Mouse (Mus musculus): ENCODE measurements around the gene Agap1. TPM values are rescaled to one million over a fixed set of nuclear protein-coding genes. Genes with fewer than 3 reads are reported as not detected.

Agap1 gene
- polyA plus RNA-seq, 1 experiment, result 31.6 TPM

DNA sequence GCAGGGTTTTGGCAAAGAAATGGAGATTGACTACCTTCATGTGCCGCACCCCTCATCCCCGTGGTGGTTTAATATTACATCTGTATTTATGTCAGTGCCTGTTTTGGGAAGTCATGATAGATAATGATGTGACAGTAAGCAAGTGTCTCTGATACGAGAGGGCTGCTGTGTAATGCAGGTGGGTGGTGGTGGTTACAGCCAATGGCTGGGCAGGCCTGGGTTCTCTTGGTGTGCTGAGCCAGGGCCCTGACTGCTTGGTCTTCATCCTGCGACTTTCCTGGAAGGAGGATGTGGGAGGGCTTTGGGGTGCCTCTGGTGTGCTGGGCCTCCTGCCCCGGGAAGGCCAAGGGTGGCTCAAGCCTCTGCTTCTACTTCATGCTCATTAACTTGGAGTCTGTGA, 28.2 kb downstream of the Agap1 start:
- 51% methylated on average over 5 of the region's 5 CpGs for WGBS
- Histone ChIP-seq H3K4me3 (ENCODE audit: insufficient read depth, low read depth, low read length) (no peak overlapping the region), H3K4me1 (ENCODE audit: control insufficient read depth, insufficient read depth, low read length) (peaks cover 30% of the 10 kb centered on the region), H3K27me3 (replicated peaks; ENCODE audit: control insufficient read depth, insufficient read depth, low read length) (no peaks in the 10 kb centered on the region), H3K27ac (ENCODE audit: insufficient read depth, low read depth, low read length) (no peak overlapping the region), H3K36me3 (ENCODE audit: control insufficient read depth, insufficient read depth, low read length) (no peaks in the 10 kb centered on the region)
- DNase-seq, result no peak
- TF ChIP-seq POLR2A (IDR thresholded peaks at IDR 0.05; ENCODE audit: low read depth, low read length) (no peak), CTCF (conservative IDR thresholded peaks at IDR 0.05; ENCODE audit: insufficient read depth, insufficient read length, low read depth, low read length) (no peak)

DNA sequence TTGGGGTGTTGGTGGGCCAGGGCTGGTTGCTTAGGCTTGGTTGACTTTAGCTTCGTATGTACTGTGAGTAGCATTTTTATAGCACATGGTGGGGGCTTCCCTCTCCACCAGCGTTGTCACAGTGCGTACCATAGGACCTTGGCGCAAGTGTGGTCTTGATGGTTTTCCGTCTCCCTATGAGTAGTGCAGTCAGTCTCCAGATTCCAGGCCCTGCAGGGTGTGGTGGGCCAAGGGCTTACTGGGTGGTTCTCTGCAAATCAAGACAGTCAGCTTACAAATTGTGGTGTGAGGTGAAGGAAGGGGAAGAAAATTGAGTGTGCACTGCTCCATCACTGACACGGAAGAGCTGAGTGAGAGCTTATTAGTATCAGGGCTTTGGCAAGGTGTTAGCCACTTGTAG, 32.3 kb downstream of the Agap1 start:
- Histone ChIP-seq H3K36me3 (ENCODE audit: control insufficient read depth, insufficient read depth, low read length) (no peaks in the 10 kb centered on the region), H3K27me3 (replicated peaks; ENCODE audit: control insufficient read depth, insufficient read depth, low read length) (no peaks in the 10 kb centered on the region), H3K4me1 (ENCODE audit: control insufficient read depth, insufficient read depth, low read length) (peaks cover 12% of the 10 kb centered on the region), H3K27ac (ENCODE audit: insufficient read depth, low read depth, low read length) (no peak overlapping the region), H3K4me3 (ENCODE audit: insufficient read depth, low read depth, low read length) (no peak overlapping the region)
- WGBS, result 95% methylated on average over 6 of the region's 6 CpGs
- TF ChIP-seq CTCF (conservative IDR thresholded peaks at IDR 0.05; ENCODE audit: insufficient read depth, insufficient read length, low read depth, low read length) (no peak), POLR2A (IDR thresholded peaks at IDR 0.05; ENCODE audit: low read depth, low read length) (no peak)
- no peak for DNase-seq

DNA sequence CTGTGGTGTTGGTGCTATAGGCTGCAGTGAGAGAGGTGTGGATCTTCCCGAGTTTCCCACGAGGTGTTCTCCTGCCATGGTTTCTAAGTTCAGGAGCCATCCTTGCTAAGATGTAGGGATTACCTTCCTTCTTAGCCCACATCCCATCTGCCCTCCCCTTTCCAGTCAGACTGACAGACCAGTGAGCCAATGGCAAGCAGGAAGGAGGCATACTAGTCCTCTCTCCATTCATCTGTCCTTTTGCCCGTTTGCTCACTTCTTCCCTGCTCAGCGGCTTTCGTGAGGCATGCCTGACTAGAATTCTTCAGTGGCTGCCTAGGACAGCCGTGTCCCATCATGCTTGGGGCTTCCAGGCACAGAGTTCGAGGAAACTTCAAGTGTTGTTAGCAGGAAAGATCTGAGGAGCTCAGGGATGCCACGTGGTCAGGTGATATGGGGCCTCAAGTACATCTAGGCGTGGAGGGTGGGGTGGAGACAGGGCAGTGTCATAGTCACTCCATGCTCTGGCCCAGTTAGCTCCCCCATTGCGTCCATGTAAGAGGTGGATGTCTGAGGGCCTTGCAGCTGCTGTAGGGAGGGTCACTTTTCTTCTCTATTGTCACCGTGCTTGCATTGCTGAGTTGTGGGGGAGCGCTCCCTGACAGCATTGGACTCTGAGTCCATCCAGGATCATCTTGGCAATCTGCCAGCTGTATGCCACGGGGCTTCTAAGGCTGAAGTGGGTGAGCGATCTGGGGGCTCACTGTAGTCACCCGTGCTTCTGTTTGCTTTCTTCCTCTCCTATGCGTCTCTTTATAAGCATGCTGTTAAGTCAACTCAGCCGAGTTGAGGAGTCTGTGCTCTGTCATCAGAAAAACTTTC, 34.7 kb downstream of the Agap1 start:
- H3K27me3 ChIP-seq (replicated peaks; ENCODE audit: control insufficient read depth, insufficient read depth, low read length), result no peaks in the 10 kb centered on the region
- H3K36me3 ChIP-seq (ENCODE audit: control insufficient read depth, insufficient read depth, low read length), result no peaks in the 10 kb centered on the region
- no peak overlapping the region for H3K4me3 ChIP-seq (ENCODE audit: insufficient read depth, low read depth, low read length)
- WGBS, result 48% methylated on average over 17 of the region's 17 CpGs
- DNase-seq, result peak; percentile 56
- H3K4me1 ChIP-seq (ENCODE audit: control insufficient read depth, insufficient read depth, low read length), result peaks cover 21% of the 10 kb centered on the region
- no peak overlapping the region for H3K27ac ChIP-seq (ENCODE audit: insufficient read depth, low read depth, low read length)
- TF ChIP-seq POLR2A (IDR thresholded peaks at IDR 0.05; ENCODE audit: low read depth, low read length) (no peak), CTCF (conservative IDR thresholded peaks at IDR 0.05; ENCODE audit: insufficient read depth, insufficient read length, low read depth, low read length) (no peak)

DNA sequence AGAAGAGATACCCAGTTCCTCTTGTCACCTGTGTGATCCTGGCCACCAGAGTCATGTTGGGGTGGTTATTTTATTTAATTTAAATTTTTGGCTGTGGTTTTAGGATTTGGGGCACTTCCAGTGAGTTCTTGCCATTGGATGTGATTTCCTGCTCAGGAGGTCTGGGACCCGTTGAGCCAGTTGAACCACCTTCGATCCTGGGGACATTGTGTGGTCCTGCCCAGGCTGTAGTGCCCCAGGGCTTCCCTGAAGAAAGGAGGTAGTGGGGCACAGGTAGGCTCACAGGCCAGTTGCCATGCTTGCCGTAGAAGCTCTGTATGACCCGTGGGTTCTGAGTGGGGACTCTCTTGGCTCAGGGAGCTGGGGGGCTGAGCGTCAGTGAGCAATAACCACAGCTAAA, 38.6 kb downstream of the Agap1 start:
- WGBS, result 63% methylated on average over 5 of the region's 5 CpGs
- TF ChIP-seq CTCF (conservative IDR thresholded peaks at IDR 0.05; ENCODE audit: insufficient read depth, insufficient read length, low read depth, low read length) (no peak), POLR2A (IDR thresholded peaks at IDR 0.05; ENCODE audit: low read depth, low read length) (no peak)
- Histone ChIP-seq H3K27me3 (replicated peaks; ENCODE audit: control insufficient read depth, insufficient read depth, low read length) (no peaks in the 10 kb centered on the region), H3K36me3 (ENCODE audit: control insufficient read depth, insufficient read depth, low read length) (no peaks in the 10 kb centered on the region), H3K4me1 (ENCODE audit: control insufficient read depth, insufficient read depth, low read length) (peaks cover 41% of the 10 kb centered on the region), H3K4me3 (ENCODE audit: insufficient read depth, low read depth, low read length) (no peak overlapping the region), H3K27ac (ENCODE audit: insufficient read depth, low read depth, low read length) (no peak overlapping the region)
- DNase-seq, result no peak

DNA sequence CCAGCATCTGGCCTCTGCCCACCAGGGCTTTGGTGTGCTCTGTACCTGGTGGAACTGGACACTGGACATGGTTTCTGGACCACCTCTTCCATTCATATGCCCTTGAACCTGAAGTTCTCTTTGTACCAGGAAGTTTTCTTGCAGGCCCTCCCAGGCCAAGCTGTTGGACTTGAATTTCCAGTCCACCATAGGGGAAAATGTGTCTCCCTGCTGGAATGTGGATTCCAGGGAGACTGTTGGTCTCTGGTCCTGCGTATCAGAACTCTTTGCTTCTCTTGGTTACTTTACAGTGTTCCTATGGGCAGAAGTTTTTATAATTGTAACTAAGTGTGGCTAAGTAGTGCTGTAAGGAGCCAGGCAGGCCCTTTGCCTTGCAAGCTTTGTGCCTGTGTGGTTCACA, 40.2 kb downstream of the Agap1 start:
- TF ChIP-seq CTCF (conservative IDR thresholded peaks at IDR 0.05; ENCODE audit: insufficient read depth, insufficient read length, low read depth, low read length) (no peak), POLR2A (IDR thresholded peaks at IDR 0.05; ENCODE audit: low read depth, low read length) (no peak)
- H3K4me1 ChIP-seq (ENCODE audit: control insufficient read depth, insufficient read depth, low read length), result peaks cover 37% of the 10 kb centered on the region
- no peaks in the 10 kb centered on the region for H3K36me3 ChIP-seq (ENCODE audit: control insufficient read depth, insufficient read depth, low read length)
- WGBS, result 64% methylated on average over 1 of the region's 1 CpGs
- H3K27me3 ChIP-seq (replicated peaks; ENCODE audit: control insufficient read depth, insufficient read depth, low read length), result no peaks in the 10 kb centered on the region
- H3K4me3 ChIP-seq (ENCODE audit: insufficient read depth, low read depth, low read length), result no peak overlapping the region
- H3K27ac ChIP-seq (ENCODE audit: insufficient read depth, low read depth, low read length), result peak overlapping the region; percentile 14
- DNase-seq, result peak; percentile 47

DNA sequence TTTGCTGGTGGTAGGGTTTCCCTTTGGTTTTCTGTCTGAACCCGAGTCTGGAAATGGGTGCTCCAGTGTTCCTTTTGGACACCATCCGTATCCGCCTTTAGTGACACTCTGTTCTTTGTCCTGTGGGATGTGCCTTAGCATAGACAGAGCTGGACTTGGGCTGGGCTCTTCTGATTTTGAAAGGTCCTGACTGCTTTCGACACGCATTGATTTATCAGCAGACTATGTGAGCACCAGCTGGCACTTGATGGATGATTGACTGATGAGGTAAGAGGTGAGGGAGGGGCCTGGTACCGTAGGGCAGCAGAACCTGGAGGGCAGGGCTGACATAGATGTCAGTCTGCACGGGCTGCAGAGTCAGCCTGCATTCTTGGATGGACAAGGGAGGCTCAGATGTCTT, 41.6 kb downstream of the Agap1 start:
- 56% methylated on average over 7 of the region's 7 CpGs for WGBS
- Histone ChIP-seq H3K36me3 (ENCODE audit: control insufficient read depth, insufficient read depth, low read length) (no peaks in the 10 kb centered on the region), H3K27ac (ENCODE audit: insufficient read depth, low read depth, low read length) (no peak overlapping the region), H3K4me1 (ENCODE audit: control insufficient read depth, insufficient read depth, low read length) (peaks cover 42% of the 10 kb centered on the region), H3K4me3 (ENCODE audit: insufficient read depth, low read depth, low read length) (no peak overlapping the region), H3K27me3 (replicated peaks; ENCODE audit: control insufficient read depth, insufficient read depth, low read length) (no peaks in the 10 kb centered on the region)
- TF ChIP-seq POLR2A (IDR thresholded peaks at IDR 0.05; ENCODE audit: low read depth, low read length) (no peak), CTCF (conservative IDR thresholded peaks at IDR 0.05; ENCODE audit: insufficient read depth, insufficient read length, low read depth, low read length) (no peak)
- no peak for DNase-seq

DNA sequence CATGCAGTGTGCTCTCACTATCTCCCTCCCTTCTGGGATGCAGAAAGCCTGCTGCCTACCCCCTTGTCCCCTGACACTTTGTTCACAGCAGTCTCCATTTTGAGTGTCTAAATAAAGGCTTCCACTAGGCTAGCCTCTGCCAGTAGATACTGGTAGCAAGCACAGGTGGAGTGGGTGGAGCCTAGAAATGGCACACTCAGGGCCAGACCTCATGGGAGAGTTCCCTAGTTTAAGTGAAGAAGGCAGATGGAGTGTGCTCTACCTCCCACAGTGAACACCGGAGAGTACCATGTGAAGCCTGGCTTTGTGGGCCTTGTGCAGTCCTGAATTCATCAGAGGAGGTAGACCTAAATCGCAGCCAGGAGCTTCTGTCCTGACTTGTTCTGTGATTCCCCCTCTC, 46.3 kb downstream of the Agap1 start:
- WGBS, result 90% methylated on average over 2 of the region's 2 CpGs
- H3K27ac ChIP-seq (ENCODE audit: insufficient read depth, low read depth, low read length), result no peak overlapping the region
- H3K4me3 ChIP-seq (ENCODE audit: insufficient read depth, low read depth, low read length), result no peak overlapping the region
- peaks cover 22% of the 10 kb centered on the region for H3K4me1 ChIP-seq (ENCODE audit: control insufficient read depth, insufficient read depth, low read length)
- TF ChIP-seq POLR2A (IDR thresholded peaks at IDR 0.05; ENCODE audit: low read depth, low read length), result no peak
- TF ChIP-seq CTCF (conservative IDR thresholded peaks at IDR 0.05; ENCODE audit: insufficient read depth, insufficient read length, low read depth, low read length), result no peak
- no peaks in the 10 kb centered on the region for H3K27me3 ChIP-seq (replicated peaks; ENCODE audit: control insufficient read depth, insufficient read depth, low read length)
- H3K36me3 ChIP-seq (ENCODE audit: control insufficient read depth, insufficient read depth, low read length), result no peaks in the 10 kb centered on the region
- DNase-seq, result no peak

All from kidney, adult 2 months (tissue).